Mouse (Mus musculus) spleen, adult 2 months (tissue): Measurements from ENCODE around the gene Shisa3.

ENCODE experiments used
- CTCF ChIP-seq: fragments of 200-500 bp; IDR thresholded peaks from 2 replicates; pipeline ENCODE4 v1.5.1; 2011; ENCODE audit warnings: mild to moderate bottlenecking, inconsistent platforms; ENCODE audit not compliant: insufficient read depth, insufficient read length, insufficient replicate concordance; ENCODE audit errors: extremely low read depth
- POLR2A ChIP-seq: fragments of 200-500 bp; IDR thresholded peaks from 2 replicates; pipeline ENCODE4 v1.6.1; 2011; ENCODE audit warnings: low read depth, low read length, inconsistent platforms

GRCm38 (mm10) chr5:67673008-67673407 lies 65.3 kb downstream of the Shisa3 start:
- TF ChIP-seq CTCF (no peak), POLR2A (no peak)
